Mouse (Mus musculus) midbrain, embryonic 12.5 days (tissue): ENCODE results near the gene Nxn. TPM values are rescaled to one million over a fixed set of nuclear protein-coding genes. Genes with fewer than 3 reads are reported as not detected.

ENCODE experiments used
- ATAC-seq: fragments of 200-750 bp; cut with Nextera tagmentation; 2 replicates; pipeline ENCODE4 v1.8.0; 2017; ENCODE audit warnings: low read depth, moderate TSS enrichment, moderate library complexity; ENCODE audit not compliant: low FRiP score
- H3K27ac ChIP-seq: fragments of 300-500 bp; sonication (generic); replicated peaks from 2 replicates; pipeline ENCODE4 v1.5.1; 2016; ENCODE audit warnings: mild to moderate bottlenecking
- H3K27me3 ChIP-seq: fragments of 300-500 bp; sonication (generic); 2 replicates; pipeline ENCODE4 v1.6.1; 2016; ENCODE audit warnings: mild to moderate bottlenecking
- H3K36me3 ChIP-seq: fragments of 300-500 bp; sonication (generic); 2 replicates; pipeline ENCODE4 v1.6.1; 2016
- H3K4me1 ChIP-seq: fragments of 300-500 bp; sonication (generic); 2 replicates; pipeline ENCODE4 v1.6.1; 2016
- H3K4me2 ChIP-seq: fragments of 300-500 bp; sonication (generic); replicated peaks from 2 replicates; pipeline ENCODE4 v1.6.1; 2016; ENCODE audit warnings: mild to moderate bottlenecking, moderate library complexity
- H3K4me3 ChIP-seq: fragments of 300-500 bp; sonication (generic); 2 replicates; pipeline ENCODE4 v1.5.1; 2016; ENCODE audit warnings: mild to moderate bottlenecking
- H3K9ac ChIP-seq: fragments of 300-500 bp; sonication (generic); replicated peaks from 2 replicates; pipeline ENCODE4 v1.6.1; 2016; ENCODE audit warnings: mild to moderate bottlenecking, moderate library complexity
- H3K9me3 ChIP-seq: fragments of 300-500 bp; sonication (generic); 2 replicates; pipeline ENCODE4 v1.6.1; 2016; ENCODE audit warnings: mild to moderate bottlenecking
- WGBS: fragments of 180-500 bp; shearing (Covaris S2); methylation state at CpG from one replicate; pipeline ENCODE4 v1.1.7; 2016; 5-methylcytosine and 5-hydroxymethylcytosine counted together
- polyA plus RNA-seq: library from polyadenylated mRNA; unstranded; fragments of >200 nt; fragmentation: Nextera tagmentation; extraction: Ambion mirVana; gene quantifications from 2 replicates; pipeline ENCODE4 v1.2.1, GENCODE M21; 2016

The Nxn gene
- polyA plus RNA-seq, 1 experiment from 2014 or later, result 56.9 TPM

- H3K4me1 ChIP-seq, result peaks cover 52% of the 10 kb centered on the region
- WGBS, result 62% methylated on average over 5 of the region's 5 CpGs
- no peak overlapping the region for H3K27ac ChIP-seq
- no peaks in the 10 kb centered on the region for H3K9me3 ChIP-seq
- H3K9ac ChIP-seq, result no peak overlapping the region
- H3K4me3 ChIP-seq, result no peak overlapping the region
- no peaks in the 10 kb centered on the region for H3K36me3 ChIP-seq
- ATAC-seq, result no peak
- H3K27me3 ChIP-seq, result no peaks in the 10 kb centered on the region
- no peak overlapping the region for H3K4me2 ChIP-seq
Measured at GRCm38 (mm10) chr11:76309868-76310267, 89.1 kb downstream of the Nxn start.

GRCm38 (mm10) chr11:76309072-76309471, 89.9 kb downstream of the Nxn start:
- Histone ChIP-seq H3K36me3 (no peaks in the 10 kb centered on the region), H3K27me3 (no peaks in the 10 kb centered on the region), H3K4me3 (no peak overlapping the region), H3K9me3 (no peaks in the 10 kb centered on the region), H3K4me2 (no peak overlapping the region), H3K4me1 (peaks cover 52% of the 10 kb centered on the region), H3K9ac (no peak overlapping the region), H3K27ac (no peak overlapping the region)
- 45% methylated on average over 6 of the region's 6 CpGs for WGBS
- no peak for ATAC-seq

- WGBS, result 67% methylated on average over 4 of the region's 4 CpGs
- no peaks in the 10 kb centered on the region for H3K9me3 ChIP-seq
- no peak for ATAC-seq
- no peak overlapping the region for H3K27ac ChIP-seq
- no peak overlapping the region for H3K4me2 ChIP-seq
- H3K4me1 ChIP-seq, result peaks cover 45% of the 10 kb centered on the region
- H3K27me3 ChIP-seq, result no peaks in the 10 kb centered on the region
- no peak overlapping the region for H3K4me3 ChIP-seq
- no peak overlapping the region for H3K9ac ChIP-seq
- H3K36me3 ChIP-seq, result no peaks in the 10 kb centered on the region
Measured at GRCm38 (mm10) chr11:76306769-76307168, 92.2 kb downstream of the Nxn start.

- Histone ChIP-seq H3K9ac (no peak overlapping the region), H3K9me3 (no peaks in the 10 kb centered on the region), H3K36me3 (no peaks in the 10 kb centered on the region), H3K27ac (no peak overlapping the region), H3K4me3 (no peak overlapping the region), H3K4me1 (peaks cover 33% of the 10 kb centered on the region), H3K27me3 (no peaks in the 10 kb centered on the region), H3K4me2 (no peak overlapping the region)
- WGBS, result 74% methylated on average over 4 of the region's 4 CpGs
- ATAC-seq, result no peak
Measured at GRCm38 (mm10) chr11:76305571-76305970, 93.4 kb downstream of the Nxn start.

- no peaks in the 10 kb centered on the region for H3K36me3 ChIP-seq
- H3K9ac ChIP-seq, result no peak overlapping the region
- H3K4me2 ChIP-seq, result no peak overlapping the region
- no peaks in the 10 kb centered on the region for H3K9me3 ChIP-seq
- H3K27me3 ChIP-seq, result no peaks in the 10 kb centered on the region
- no peak overlapping the region for H3K4me3 ChIP-seq
- ATAC-seq, result no peak
- 70% methylated on average over 10 of the region's 11 CpGs for WGBS
- no peak overlapping the region for H3K27ac ChIP-seq
- H3K4me1 ChIP-seq, result peaks cover 28% of the 10 kb centered on the region
Measured at GRCm38 (mm10) chr11:76303368-76303767, 95.6 kb downstream of the Nxn start.

- no peak for ATAC-seq
- no peak overlapping the region for H3K9ac ChIP-seq
- no peak overlapping the region for H3K27ac ChIP-seq
- no peak overlapping the region for H3K4me3 ChIP-seq
- no peaks in the 10 kb centered on the region for H3K36me3 ChIP-seq
- peaks cover 37% of the 10 kb centered on the region for H3K4me1 ChIP-seq
- H3K27me3 ChIP-seq, result no peaks in the 10 kb centered on the region
- H3K4me2 ChIP-seq, result no peak overlapping the region
- WGBS, result 91% methylated on average over 5 of the region's 5 CpGs
- H3K9me3 ChIP-seq, result no peaks in the 10 kb centered on the region
Measured at GRCm38 (mm10) chr11:76300862-76301261, 98.1 kb downstream of the Nxn start.

- WGBS, result 68% methylated on average over 9 of the region's 9 CpGs
- Histone ChIP-seq H3K9ac (no peak overlapping the region), H3K27me3 (no peaks in the 10 kb centered on the region), H3K36me3 (no peaks in the 10 kb centered on the region), H3K9me3 (no peaks in the 10 kb centered on the region), H3K4me1 (peaks cover 54% of the 10 kb centered on the region), H3K4me3 (no peak overlapping the region), H3K4me2 (no peak overlapping the region), H3K27ac (no peak overlapping the region)
- ATAC-seq, result no peak
Measured at GRCm38 (mm10) chr11:76298457-76299000, 100.4 kb downstream of the Nxn start.

GRCm38 (mm10) chr11:76297252-76297651, 101.7 kb downstream of the Nxn start:
- H3K27me3 ChIP-seq, result no peaks in the 10 kb centered on the region
- H3K4me2 ChIP-seq, result no peak overlapping the region
- no peak for ATAC-seq
- 50% methylated on average over 9 of the region's 9 CpGs for WGBS
- H3K36me3 ChIP-seq, result no peaks in the 10 kb centered on the region
- H3K4me3 ChIP-seq, result no peak overlapping the region
- H3K4me1 ChIP-seq, result peaks cover 61% of the 10 kb centered on the region
- no peak overlapping the region for H3K9ac ChIP-seq
- no peak overlapping the region for H3K27ac ChIP-seq
- no peaks in the 10 kb centered on the region for H3K9me3 ChIP-seq

GRCm38 (mm10) chr11:76294836-76295235, 104.1 kb downstream of the Nxn start:
- no peak overlapping the region for H3K4me3 ChIP-seq
- H3K4me1 ChIP-seq, result peaks cover 76% of the 10 kb centered on the region
- 0 out of 2 replicates have a peak, but pooled peaks have one; percentile 38 for ATAC-seq
- peak overlapping the region; percentile 26 for H3K4me2 ChIP-seq
- no peak overlapping the region for H3K9ac ChIP-seq
- no peaks in the 10 kb centered on the region for H3K9me3 ChIP-seq
- H3K36me3 ChIP-seq, result no peaks in the 10 kb centered on the region
- peak overlapping the region; percentile 66 for H3K27ac ChIP-seq
- 8% methylated on average over 9 of the region's 9 CpGs for WGBS
- no peaks in the 10 kb centered on the region for H3K27me3 ChIP-seq

GRCm38 (mm10) chr11:76294078-76294477, 104.9 kb downstream of the Nxn start:
- Histone ChIP-seq H3K4me1 (peaks cover 81% of the 10 kb centered on the region), H3K4me3 (no peak overlapping the region), H3K9me3 (no peaks in the 10 kb centered on the region), H3K27ac (peak overlapping the region; percentile 66), H3K9ac (no peak overlapping the region), H3K4me2 (no peak overlapping the region), H3K36me3 (no peaks in the 10 kb centered on the region), H3K27me3 (no peaks in the 10 kb centered on the region)
- WGBS, result 15% methylated on average over 5 of the region's 5 CpGs
- ATAC-seq, result peak; percentile 47; the same call in 1 of the 2 replicates

GRCm38 (mm10) chr11:76292831-76293230, 106.1 kb downstream of the Nxn start:
- WGBS, result 52% methylated on average over 6 of the region's 6 CpGs
- Histone ChIP-seq H3K36me3 (no peaks in the 10 kb centered on the region), H3K4me2 (no peak overlapping the region), H3K4me3 (no peak overlapping the region), H3K27ac (peak overlapping the region; percentile 66), H3K27me3 (no peaks in the 10 kb centered on the region), H3K9ac (no peak overlapping the region), H3K4me1 (peaks cover 80% of the 10 kb centered on the region), H3K9me3 (no peaks in the 10 kb centered on the region)
- ATAC-seq, result no peak

- Histone ChIP-seq H3K36me3 (no peaks in the 10 kb centered on the region), H3K4me3 (no peak overlapping the region), H3K27me3 (no peaks in the 10 kb centered on the region), H3K27ac (peak overlapping the region; percentile 66; the same call in 1 of the 2 replicates), H3K4me2 (no peak overlapping the region), H3K4me1 (peaks cover 83% of the 10 kb centered on the region), H3K9ac (no peak overlapping the region), H3K9me3 (no peaks in the 10 kb centered on the region)
- ATAC-seq, result no peak
- 88% methylated on average over 15 of the region's 15 CpGs for whole genome bisulfite sequencing
Measured at GRCm38 (mm10) chr11:76292398-76292797, 106.5 kb downstream of the Nxn start.

- H3K36me3 ChIP-seq, result no peaks in the 10 kb centered on the region
- H3K9ac ChIP-seq, result no peak overlapping the region
- 82% methylated on average over 4 of the region's 4 CpGs for WGBS
- 0 out of 2 replicates have a peak overlapping the region, but pooled peaks have one; percentile 6 for H3K27ac ChIP-seq
- H3K4me2 ChIP-seq, result no peak overlapping the region
- no peaks in the 10 kb centered on the region for H3K9me3 ChIP-seq
- peaks cover 83% of the 10 kb centered on the region for H3K4me1 ChIP-seq
- H3K4me3 ChIP-seq, result no peak overlapping the region
- H3K27me3 ChIP-seq, result no peaks in the 10 kb centered on the region
- ATAC-seq, result no peak
Measured at GRCm38 (mm10) chr11:76291960-76292359, 107.0 kb downstream of the Nxn start.
